Mouse (Mus musculus) hindbrain, embryonic 15.5 days (tissue): ENCODE measurements at regions not wholly inside any gene's neighbourhood (a gene's known extent, or its start where the extent isn't known, plus 50 kb on each side); places are given as distances from the start of the nearest gene placed in this dataset.

ENCODE experiments used
- ATAC-seq: fragments of 200-750 bp; cut with Nextera tagmentation; 2 replicates; pipeline ENCODE4 v1.8.0; 2017; ENCODE audit warnings: low read depth, moderate number of reproducible peaks, moderate TSS enrichment; ENCODE audit not compliant: low FRiP score
- H3K27ac ChIP-seq: fragments of 300-500 bp; sonication (generic); replicated peaks from 2 replicates; pipeline ENCODE4 v1.5.1; 2015; ENCODE audit warnings: mild to moderate bottlenecking, inconsistent platforms
- H3K27me3 ChIP-seq: fragments of 300-500 bp; sonication (generic); 2 replicates; pipeline ENCODE4 v1.6.1; 2015; ENCODE audit warnings: control low read depth, inconsistent platforms
- H3K36me3 ChIP-seq: fragments of 300-500 bp; sonication (generic); 2 replicates; pipeline ENCODE4 v1.6.1; 2015; ENCODE audit warnings: control low read depth, inconsistent platforms
- H3K4me1 ChIP-seq: fragments of 300-500 bp; sonication (generic); replicated peaks from 2 replicates; pipeline ENCODE4 v1.6.1; 2015; ENCODE audit warnings: control low read depth, inconsistent platforms
- H3K4me2 ChIP-seq: fragments of 300-500 bp; sonication (generic); 2 replicates; pipeline ENCODE4 v1.6.1; 2015; ENCODE audit warnings: moderate library complexity, mild to moderate bottlenecking, inconsistent platforms
- H3K4me3 ChIP-seq: fragments of 300-500 bp; sonication (generic); 2 replicates; pipeline ENCODE4 v1.5.1; 2015; ENCODE audit warnings: mild to moderate bottlenecking, inconsistent platforms
- H3K9ac ChIP-seq: fragments of 300-500 bp; sonication (generic); 2 replicates; pipeline ENCODE4 v1.6.1; 2015; ENCODE audit warnings: inconsistent platforms
- H3K9me3 ChIP-seq: fragments of 300-500 bp; sonication (generic); 2 replicates; pipeline ENCODE4 v1.6.1; 2016; ENCODE audit warnings: control low read depth, inconsistent platforms
- WGBS: fragments of 180-500 bp; shearing (Covaris S2); methylation state at CpG from one replicate; pipeline ENCODE4 v1.1.7; 2015; 5-methylcytosine and 5-hydroxymethylcytosine counted together

GRCm38 (mm10) chr2:61109564-61109963 is 146.6 kb upstream of the Rbms1 start:
- no peak for ATAC-seq
- no peak overlapping the region for H3K27ac ChIP-seq
- no peaks in the 10 kb centered on the region for H3K4me1 ChIP-seq
- no peaks in the 10 kb centered on the region for H3K27me3 ChIP-seq
- no peaks in the 10 kb centered on the region for H3K9me3 ChIP-seq
- no peak overlapping the region for H3K9ac ChIP-seq
- H3K4me2 ChIP-seq = no peak overlapping the region
- WGBS = 74% methylated on average over 3 of the region's 3 CpGs
- no peak overlapping the region for H3K4me3 ChIP-seq
- H3K36me3 ChIP-seq = no peaks in the 10 kb centered on the region

GRCm38 (mm10) chr2:61105169-61105568 is 142.2 kb upstream of the Rbms1 start:
- Histone ChIP-seq H3K36me3 (no peaks in the 10 kb centered on the region), H3K27ac (no peak overlapping the region), H3K4me3 (no peak overlapping the region), H3K4me1 (no peaks in the 10 kb centered on the region), H3K4me2 (no peak overlapping the region), H3K9me3 (no peaks in the 10 kb centered on the region), H3K9ac (no peak overlapping the region), H3K27me3 (no peaks in the 10 kb centered on the region)
- 94% methylated on average over 6 of the region's 6 CpGs for WGBS
- no peak for ATAC-seq

- H3K4me1 ChIP-seq = no peaks in the 10 kb centered on the region
- ATAC-seq = no peak
- no peak overlapping the region for H3K9ac ChIP-seq
- WGBS = 88% methylated on average over 4 of the region's 4 CpGs
- no peaks in the 10 kb centered on the region for H3K9me3 ChIP-seq
- H3K27ac ChIP-seq = no peak overlapping the region
- no peak overlapping the region for H3K4me2 ChIP-seq
- H3K36me3 ChIP-seq = no peaks in the 10 kb centered on the region
- H3K27me3 ChIP-seq = no peaks in the 10 kb centered on the region
- H3K4me3 ChIP-seq = no peak overlapping the region
Measured at GRCm38 (mm10) chr2:61100854-61101253, 137.9 kb upstream of the Rbms1 start.

- Histone ChIP-seq H3K36me3 (no peaks in the 10 kb centered on the region), H3K4me1 (0 out of 2 replicates have a peak, but pooled peaks cover 2% of the 10 kb centered on the region), H3K4me2 (no peak overlapping the region), H3K27me3 (no peaks in the 10 kb centered on the region), H3K4me3 (no peak overlapping the region), H3K27ac (no peak overlapping the region), H3K9me3 (no peaks in the 10 kb centered on the region), H3K9ac (no peak overlapping the region)
- no peak for ATAC-seq
Measured at GRCm38 (mm10) chr2:61088501-61088900, 125.5 kb upstream of the Rbms1 start.

- 0 out of 2 replicates have a peak, but pooled peaks cover 2% of the 10 kb centered on the region for H3K4me1 ChIP-seq
- ATAC-seq = no peak
- 71% methylated on average over 3 of the region's 3 CpGs for WGBS
- H3K4me2 ChIP-seq = no peak overlapping the region
- no peak overlapping the region for H3K4me3 ChIP-seq
- H3K9me3 ChIP-seq = no peaks in the 10 kb centered on the region
- H3K36me3 ChIP-seq = no peaks in the 10 kb centered on the region
- H3K9ac ChIP-seq = no peak overlapping the region
- H3K27me3 ChIP-seq = no peaks in the 10 kb centered on the region
- no peak overlapping the region for H3K27ac ChIP-seq
Measured at GRCm38 (mm10) chr2:61084835-61085234, 121.8 kb upstream of the Rbms1 start.

GRCm38 (mm10) chr2:61083100-61083499 is 120.1 kb upstream of the Rbms1 start:
- 0 out of 2 replicates have a peak, but pooled peaks cover under 1% of the 10 kb centered on the region for H3K4me1 ChIP-seq
- no peaks in the 10 kb centered on the region for H3K9me3 ChIP-seq
- H3K27me3 ChIP-seq = no peaks in the 10 kb centered on the region
- H3K4me2 ChIP-seq = no peak overlapping the region
- WGBS = 97% methylated on average over 1 of the region's 1 CpGs
- H3K27ac ChIP-seq = no peak overlapping the region
- no peak overlapping the region for H3K4me3 ChIP-seq
- no peak for ATAC-seq
- H3K9ac ChIP-seq = no peak overlapping the region
- no peaks in the 10 kb centered on the region for H3K36me3 ChIP-seq

GRCm38 (mm10) chr2:61082640-61083039 is 119.6 kb upstream of the Rbms1 start:
- Histone ChIP-seq H3K36me3 (no peaks in the 10 kb centered on the region), H3K9ac (no peak overlapping the region), H3K4me1 (no peaks in the 10 kb centered on the region), H3K9me3 (no peaks in the 10 kb centered on the region), H3K4me3 (no peak overlapping the region), H3K27me3 (no peaks in the 10 kb centered on the region), H3K27ac (no peak overlapping the region), H3K4me2 (no peak overlapping the region)
- ATAC-seq = no peak

GRCm38 (mm10) chr2:61080006-61080405 is 117.0 kb upstream of the Rbms1 start:
- no peaks in the 10 kb centered on the region for H3K4me1 ChIP-seq
- H3K9me3 ChIP-seq = no peaks in the 10 kb centered on the region
- ATAC-seq = no peak
- H3K27me3 ChIP-seq = no peaks in the 10 kb centered on the region
- H3K27ac ChIP-seq = no peak overlapping the region
- no peak overlapping the region for H3K4me3 ChIP-seq
- H3K4me2 ChIP-seq = no peak overlapping the region
- H3K36me3 ChIP-seq = no peaks in the 10 kb centered on the region
- H3K9ac ChIP-seq = no peak overlapping the region
- 54% methylated on average over 4 of the region's 4 CpGs for WGBS

GRCm38 (mm10) chr2:61071025-61071424 is 108.0 kb upstream of the Rbms1 start:
- WGBS = 82% methylated on average over 3 of the region's 3 CpGs
- H3K27ac ChIP-seq = no peak overlapping the region
- H3K9me3 ChIP-seq = peaks cover 3% of the 10 kb centered on the region; the same call in 1 of the 2 replicates
- H3K36me3 ChIP-seq = no peaks in the 10 kb centered on the region
- no peak overlapping the region for H3K9ac ChIP-seq
- no peak for ATAC-seq
- H3K4me1 ChIP-seq = no peaks in the 10 kb centered on the region
- no peak overlapping the region for H3K4me3 ChIP-seq
- H3K4me2 ChIP-seq = no peak overlapping the region
- H3K27me3 ChIP-seq = no peaks in the 10 kb centered on the region

- Histone ChIP-seq H3K27ac (no peak overlapping the region), H3K9me3 (peaks cover 3% of the 10 kb centered on the region; the same call in 1 of the 2 replicates), H3K9ac (no peak overlapping the region), H3K4me1 (no peaks in the 10 kb centered on the region), H3K36me3 (no peaks in the 10 kb centered on the region), H3K27me3 (no peaks in the 10 kb centered on the region), H3K4me2 (no peak overlapping the region), H3K4me3 (no peak overlapping the region)
- WGBS = 93% methylated on average over 2 of the region's 2 CpGs
- ATAC-seq = no peak
Measured at GRCm38 (mm10) chr2:61067877-61068276, 104.9 kb upstream of the Rbms1 start.

- Histone ChIP-seq H3K36me3 (no peaks in the 10 kb centered on the region), H3K27me3 (no peaks in the 10 kb centered on the region), H3K9ac (no peak overlapping the region), H3K4me3 (no peak overlapping the region), H3K9me3 (peaks cover 3% of the 10 kb centered on the region; the same call in 1 of the 2 replicates), H3K4me2 (no peak overlapping the region), H3K27ac (no peak overlapping the region), H3K4me1 (peaks cover 11% of the 10 kb centered on the region; the same call in 1 of the 2 replicates)
- ATAC-seq = no peak
- 78% methylated on average over 2 of the region's 2 CpGs for WGBS
Measured at GRCm38 (mm10) chr2:61062125-61062524, 99.1 kb upstream of the Rbms1 start.

GRCm38 (mm10) chr2:61060906-61061305 is 97.9 kb upstream of the Rbms1 start:
- no peak overlapping the region for H3K4me2 ChIP-seq
- no peak overlapping the region for H3K9ac ChIP-seq
- 89% methylated on average over 1 of the region's 1 CpGs for WGBS
- no peak for ATAC-seq
- no peak overlapping the region for H3K4me3 ChIP-seq
- no peak overlapping the region for H3K27ac ChIP-seq
- H3K4me1 ChIP-seq = peaks cover 11% of the 10 kb centered on the region; the same call in 1 of the 2 replicates
- no peaks in the 10 kb centered on the region for H3K27me3 ChIP-seq
- H3K9me3 ChIP-seq = no peaks in the 10 kb centered on the region
- no peaks in the 10 kb centered on the region for H3K36me3 ChIP-seq

GRCm38 (mm10) chr2:61058545-61059235 is 95.7 kb upstream of the Rbms1 start:
- Histone ChIP-seq H3K9me3 (no peaks in the 10 kb centered on the region), H3K36me3 (no peaks in the 10 kb centered on the region), H3K4me3 (no peak overlapping the region), H3K4me1 (peaks cover 11% of the 10 kb centered on the region; the same call in 1 of the 2 replicates), H3K4me2 (no peak overlapping the region), H3K27me3 (no peaks in the 10 kb centered on the region), H3K9ac (no peak overlapping the region), H3K27ac (peak overlapping the region; percentile 62)
- WGBS = 15% methylated on average over 6 of the region's 6 CpGs
- ATAC-seq = no peak
